Mouse (Mus musculus) layer of hippocampus, adult 2 months (tissue): ENCODE measurements around the gene Vmn1r116. TPM values are rescaled to one million over a fixed set of nuclear protein-coding genes. Genes with fewer than 3 reads are reported as not detected.
"Not testable (repeated sequence)": the region's sequence is repeated elsewhere in the genome, so short reads cannot be mapped to it uniquely, and the experiment has no call there.

Experiments
- DNase-seq, 2 experiments: peaks; one replicate each; pipeline ENCODE4 v3.0.0; 2022; ENCODE audit warnings: low spot score in 2 of 2
- H3K27ac ChIP-seq: fragments of 200-600 bp; 2 replicates; pipeline ENCODE4 v1.8.1; 2022
- H3K4me3 ChIP-seq: fragments of 200-600 bp; 2 replicates; pipeline ENCODE4 v1.8.1; 2022; ENCODE audit warnings: mild to moderate bottlenecking
- long read RNA-seq, 2 experiments: library from polyadenylated mRNA; stranded (forward); transcript quantifications; one replicate each; pipeline ENCODE4 v2.0.0; 2021; ENCODE audit warnings: borderline mapping rate in 2 of 2
- total RNA-seq, 2 experiments: library from RNA; stranded (reverse); gene quantifications; 2 replicates each; pipeline ENCODE4 v1.2.3; 2021

Vmn1r116 gene
- not detected for total RNA-seq
- long read RNA-seq, experiment 1 = 0 reads
- long read RNA-seq, experiment 2 = 0 reads

DNA sequence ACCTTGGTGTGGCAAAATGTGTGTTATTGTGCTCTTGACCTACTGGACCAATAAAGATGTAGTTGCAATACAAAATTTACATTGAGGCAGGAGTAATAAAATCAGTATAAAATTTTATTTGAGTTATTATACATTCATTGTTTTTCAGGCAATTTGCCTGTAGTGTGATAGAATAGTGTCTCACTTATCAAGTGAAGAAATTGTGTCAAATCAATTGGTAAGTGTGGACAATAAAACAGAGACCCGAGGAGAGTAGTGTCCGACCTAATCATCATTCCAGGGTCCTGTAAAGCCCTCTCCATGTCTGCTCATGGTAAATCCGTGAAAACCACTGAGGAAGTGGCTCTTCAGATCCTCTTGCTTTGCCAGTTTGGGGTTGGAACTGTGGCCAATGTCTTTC, at the start of gene Vmn1r116:
Gene Vmn1r116, plus strand, starts transcription at position 301 of the 400 bp plus-strand sequence.
- not testable (repeated sequence) for H3K4me3 ChIP-seq, DNase-seq

DNA sequence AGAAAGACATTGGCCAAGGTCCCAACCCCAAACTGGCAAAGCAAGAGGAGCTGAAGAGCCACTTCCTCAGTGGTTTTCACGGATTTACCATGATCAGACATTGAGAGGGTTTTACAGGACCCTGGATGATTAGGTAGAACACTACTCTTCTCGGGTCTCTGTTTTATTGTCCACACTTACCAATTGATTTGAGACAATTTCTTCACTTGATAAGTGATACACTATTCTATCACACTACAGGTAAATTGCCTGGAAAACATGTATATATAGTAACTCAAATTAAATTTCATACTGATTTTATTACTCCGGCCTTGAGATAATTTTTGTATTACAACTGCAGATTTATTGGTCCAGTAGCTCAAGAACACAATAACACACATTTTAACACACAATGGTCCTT, 27.2 kb upstream of the Vmn1r116 start, which contains the start of gene Vmn1r115:
Gene Vmn1r115, minus strand, starts transcription at position 101 of the 400 bp plus-strand sequence.
- H3K4me3 ChIP-seq, DNase-seq, H3K27ac ChIP-seq: not testable (repeated sequence)

More for the DNA sequence above, at the start of gene Vmn1r116:
- H3K27ac ChIP-seq = not testable (repeated sequence)

- DNase-seq, H3K4me3 ChIP-seq: not testable (repeated sequence)
These were observed 12.0 kb downstream of the Vmn1r116 start, which contains the start of gene Vmn1r117 for GRCm38 (mm10) chr7:20884021-20884420. TSS of gene Vmn1r117 (minus strand) at chr7:20884121.

DNA sequence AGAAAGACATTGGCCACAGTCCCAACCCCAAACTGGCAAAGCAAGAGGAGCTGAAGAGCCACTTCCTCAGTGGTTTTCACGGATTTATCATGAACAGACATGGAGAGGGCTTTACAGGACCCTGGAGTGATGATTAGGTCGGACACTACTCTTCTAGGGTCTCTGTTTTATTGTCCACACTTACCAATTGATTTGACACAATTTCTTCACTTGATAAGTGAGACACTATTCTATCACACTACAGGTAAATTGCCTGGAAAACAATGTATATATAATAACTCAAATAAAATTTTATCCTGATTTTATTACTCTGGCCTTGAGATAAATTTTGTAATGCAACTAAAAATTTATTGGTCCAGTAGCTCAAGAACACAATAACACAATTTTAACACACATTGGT, 40.2 kb downstream of the Vmn1r116 start, which contains the start of gene Vmn1r118:
Gene Vmn1r118, minus strand, starts transcription at position 101 of the 400 bp plus-strand sequence.
- not testable (repeated sequence) for H3K27ac ChIP-seq, DNase-seq, H3K4me3 ChIP-seq

More at GRCm38 (mm10) chr7:20884021-20884420, 12.0 kb downstream of the Vmn1r116 start, which contains the start of gene Vmn1r117:
- H3K27ac ChIP-seq = not testable (repeated sequence)

Other genes starting within 250 kb of the Vmn1r116 start
- not detected for gene Vmn1r107, start 203.3 kb upstream of the Vmn1r116 start, total RNA-seq
- not detected for gene Vmn1r111, start 169.0 kb upstream of the Vmn1r116 start, total RNA-seq
- gene Gm10668, start 141.6 kb upstream of the Vmn1r116 start, total RNA-seq = not detected
- gene Vmn1r112, start 101.1 kb upstream of the Vmn1r116 start, total RNA-seq = not detected
- not detected for gene Vmn1r113, start 85.0 kb upstream of the Vmn1r116 start, total RNA-seq
- not detected for gene Vmn1r114, start 60.1 kb upstream of the Vmn1r116 start, total RNA-seq
- gene Vmn1r115, start 27.3 kb upstream of the Vmn1r116 start, total RNA-seq = not detected
- gene Vmn1r117, start 11.9 kb downstream of the Vmn1r116 start, total RNA-seq = not detected
- not detected for gene Vmn1r118, start 40.1 kb downstream of the Vmn1r116 start, total RNA-seq
- not detected for gene Vmn1r119, start 140.2 kb downstream of the Vmn1r116 start, total RNA-seq
- gene Vmn1r120, start 181.5 kb downstream of the Vmn1r116 start, total RNA-seq = not detected
- not detected for gene Vmn1r121, start 226.3 kb downstream of the Vmn1r116 start, total RNA-seq